Mouse (Mus musculus) megakaryocyte, embryonic 14.5 days (primary cell): ENCODE measurements around the gene Camk2n1.

Experiments
- FLI1 ChIP-seq: IDR thresholded peaks from 2 replicates; pipeline ENCODE4 v1.6.1; 2012; ENCODE audit warnings: low read length, inconsistent platforms, mixed read lengths
- GATA1 ChIP-seq: IDR thresholded peaks from 3 replicates; pipeline ENCODE4 v1.6.1; 2012; ENCODE audit warnings: mixed read lengths, low read length, inconsistent platforms, borderline replicate concordance

DNA sequence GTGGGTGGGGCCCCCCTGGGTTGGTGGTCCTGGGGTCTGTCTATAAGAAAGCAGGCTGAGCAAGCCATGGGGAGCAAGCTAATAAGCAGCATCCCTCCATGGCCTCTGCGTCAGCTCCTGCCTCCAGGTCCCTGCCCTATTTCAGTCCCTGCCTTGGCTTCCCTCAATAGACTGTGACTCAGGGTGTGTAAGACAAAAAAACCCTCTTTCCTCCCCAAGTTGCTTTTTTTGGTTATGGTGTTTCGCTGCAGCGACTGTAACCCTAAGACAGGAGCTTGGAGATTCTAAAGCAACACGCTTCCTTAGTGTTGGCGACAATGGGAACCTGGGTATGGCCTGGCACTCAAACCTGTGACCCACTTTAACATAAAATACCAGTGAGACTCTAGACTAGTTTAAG, 7.4 kb downstream of the Camk2n1 start:
- TF ChIP-seq GATA1 (no peak), FLI1 (no peak)
